8 mouse cellular contexts compared by ENCODE assay signal in genomic region chr10:78168792-78169191, GRCm38 (mm10). TPM values are rescaled to one million over a fixed set of nuclear protein-coding genes. Genes with fewer than 3 reads are reported as not detected.
DNase-seq lines count a peak whose midpoint lies in the region; ATAC-seq and TF ChIP-seq lines count a peak whose summit lies in the region.

No protein-coding gene starts in this region.

- intact Hi-C loops in left cerebral cortex, postnatal 4 days (cut with DNase I), result no loop called here
- intact Hi-C loops in gastrocnemius, postnatal 14 days (cut with DNase I; ENCODE audit: low total_unique reads), result no loop called here

- H3K4me3 ChIP-seq in kidney, embryonic 15.5 days (replicated peaks), result peak overlapping the region; percentile 94
- H3K4me3 ChIP-seq in cortical plate, adult 2 months (ENCODE audit: insufficient read depth, low read length), result peak overlapping the region; percentile 90
- H3K4me3 ChIP-seq in hindbrain, embryonic 13.5 days, result peak overlapping the region; percentile 81
- peak overlapping the region; percentile 80 for H3K4me3 ChIP-seq in midbrain, embryonic 13.5 days (replicated peaks)

- H3K4me1 ChIP-seq in kidney, embryonic 15.5 days, result peaks cover 21% of the 10 kb centered on the region
- peaks cover 4% of the 10 kb centered on the region for H3K4me1 ChIP-seq in cortical plate, adult 2 months (ENCODE audit: control insufficient read depth, insufficient read depth, low read length)
- peaks cover 29% of the 10 kb centered on the region for H3K4me1 ChIP-seq in hindbrain, embryonic 13.5 days (replicated peaks)
- H3K4me1 ChIP-seq in midbrain, embryonic 13.5 days (replicated peaks), result peaks cover 28% of the 10 kb centered on the region

- TF ChIP-seq POLR2A in cortical plate, adult 2 months (IDR thresholded peaks at IDR 0.05; ENCODE audit: extremely low read depth, insufficient read depth, low read length), result no peak

- ATAC-seq in kidney, embryonic 15.5 days (replicated peaks; ENCODE audit: low FRiP score), result no peak
- ATAC-seq in hindbrain, embryonic 13.5 days (ENCODE audit: low FRiP score), result no peak
- no peak for ATAC-seq in midbrain, embryonic 13.5 days

- no peaks in the 10 kb centered on the region for H3K9me3 ChIP-seq in kidney, embryonic 15.5 days (replicated peaks)
- H3K9me3 ChIP-seq in hindbrain, embryonic 13.5 days, result no peaks in the 10 kb centered on the region
- H3K9me3 ChIP-seq in midbrain, embryonic 13.5 days, result no peaks in the 10 kb centered on the region

- peak overlapping the region; percentile 91 for H3K4me2 ChIP-seq in kidney, embryonic 15.5 days
- peak overlapping the region; percentile 88 for H3K4me2 ChIP-seq in hindbrain, embryonic 13.5 days
- peak overlapping the region; percentile 90 for H3K4me2 ChIP-seq in midbrain, embryonic 13.5 days (replicated peaks)

- WGBS in kidney, embryonic 15.5 days, result 86% methylated on average over 11 of the region's 11 CpGs
- WGBS in hindbrain, embryonic 13.5 days, result 90% methylated on average over 11 of the region's 11 CpGs
- WGBS in midbrain, embryonic 13.5 days, result 91% methylated on average over 11 of the region's 11 CpGs

- peaks cover 73% of the 10 kb centered on the region for H3K36me3 ChIP-seq in kidney, embryonic 15.5 days
- H3K36me3 ChIP-seq in hindbrain, embryonic 13.5 days, result peaks cover 66% of the 10 kb centered on the region
- peaks cover 65% of the 10 kb centered on the region for H3K36me3 ChIP-seq in midbrain, embryonic 13.5 days

- H3K27me3 ChIP-seq in kidney, embryonic 15.5 days, result no peaks in the 10 kb centered on the region
- no peaks in the 10 kb centered on the region for H3K27me3 ChIP-seq in hindbrain, embryonic 13.5 days
- no peaks in the 10 kb centered on the region for H3K27me3 ChIP-seq in midbrain, embryonic 13.5 days

- no peak for TF ChIP-seq CTCF in cortical plate, adult 2 months (IDR thresholded peaks at IDR 0.05; ENCODE audit: extremely low read depth, insufficient read depth, low read length)

- peak overlapping the region; percentile 87 for H3K27ac ChIP-seq in kidney, embryonic 15.5 days
- H3K27ac ChIP-seq in cortical plate, adult 2 months (ENCODE audit: insufficient read depth, low read length), result no peak overlapping the region
- H3K27ac ChIP-seq in hindbrain, embryonic 13.5 days, result 0 out of 2 replicates have a peak overlapping the region, but pooled peaks have one; percentile 83
- no peak overlapping the region for H3K27ac ChIP-seq in midbrain, embryonic 13.5 days

- DNase-seq in kidney, postnatal 4 days, result no peak
- no peak for DNase-seq in left cerebral cortex, postnatal 4 days
- DNase-seq in gastrocnemius, postnatal 14 days, result no peak
- DNase-seq in gastrocnemius, postnatal 10 days, result no peak

- H3K9ac ChIP-seq in kidney, embryonic 15.5 days, result peak overlapping the region; percentile 91
- peak overlapping the region; percentile 90 for H3K9ac ChIP-seq in hindbrain, embryonic 13.5 days
- H3K9ac ChIP-seq in midbrain, embryonic 13.5 days (replicated peaks), result peak overlapping the region; percentile 91

RNA-seq across cellular contexts. Expression of gene D10Jhu81e, which starts 0.8 kb away (rescaled TPM):
- 43.2 TPM in 2 replicates for polyA plus RNA-seq in kidney, embryonic 15.5 days (2015; fragmentation: Nextera tagmentation; extraction: Ambion mirVana)
- 128 TPM in 2 replicates for polyA plus RNA-seq in cortical plate, adult 2 months (2012; rRNA removed)
- 20.3 and 21.8 TPM in 2 replicates for polyA plus RNA-seq in hindbrain, embryonic 13.5 days (2015; fragmentation: Nextera tagmentation; extraction: Ambion mirVana)
- polyA plus RNA-seq in midbrain, embryonic 13.5 days (2015; fragmentation: Nextera tagmentation; extraction: Ambion mirVana), result 20.3 and 22.7 TPM in 2 replicates
- 10 to 100 TPM; 52.6 to 59.3 TPM for total RNA-seq in left cerebral cortex, postnatal 4 days (2021)
- total RNA-seq in gastrocnemius, postnatal 14 days (2021), result 100 to 1,000 TPM; 146 to 175 TPM
- 100 to 1,000 TPM; 119 to 143 TPM for total RNA-seq in gastrocnemius, postnatal 10 days (2021)

RNA-seq across cellular contexts. Expression of gene Pwp2, which starts 16.2 kb away (rescaled TPM):
- polyA plus RNA-seq in kidney, embryonic 15.5 days (2015; fragmentation: Nextera tagmentation; extraction: Ambion mirVana), result 21.7 and 22.6 TPM in 2 replicates
- 18.2 and 19.6 TPM in 2 replicates for polyA plus RNA-seq in cortical plate, adult 2 months (2012; rRNA removed)
- polyA plus RNA-seq in hindbrain, embryonic 13.5 days (2015; fragmentation: Nextera tagmentation; extraction: Ambion mirVana), result 15.5 and 17.3 TPM in 2 replicates
- polyA plus RNA-seq in midbrain, embryonic 13.5 days (2015; fragmentation: Nextera tagmentation; extraction: Ambion mirVana), result 16.8 and 18.1 TPM in 2 replicates
- total RNA-seq in left cerebral cortex, postnatal 4 days (2021), result 10 to 100 TPM; 22.6 to 23.7 TPM
- total RNA-seq in gastrocnemius, postnatal 14 days (2021), result 1 to 10 TPM; 8.2 to 8.8 TPM
- total RNA-seq in gastrocnemius, postnatal 10 days (2021), result 1 to 10 TPM; 8.6 to 8.8 TPM

Comparison
In these comparisons a context has a peak if more than half of its experiments do, and no peak if none do; other contexts are left out.
1. H3K27ac ChIP-seq: peak in kidney, embryonic 15.5 days (single experiment) and hindbrain, embryonic 13.5 days (single experiment); none in cortical plate, adult 2 months (single experiment) and midbrain, embryonic 13.5 days (single experiment).
2. Peak in every context shown above with its lines, with median percentiles within 50 percentile points of each other: H3K4me2 ChIP-seq, H3K4me3 ChIP-seq and H3K9ac ChIP-seq.